Mouse (Mus musculus): Measurements from ENCODE around the gene Cldn1. TPM values are rescaled to one million over a fixed set of nuclear protein-coding genes. Genes with fewer than 3 reads are reported as not detected.

The Cldn1 gene
- polyA plus RNA-seq, 1 experiment from 2014 or later: 1.8 TPM

DNA sequence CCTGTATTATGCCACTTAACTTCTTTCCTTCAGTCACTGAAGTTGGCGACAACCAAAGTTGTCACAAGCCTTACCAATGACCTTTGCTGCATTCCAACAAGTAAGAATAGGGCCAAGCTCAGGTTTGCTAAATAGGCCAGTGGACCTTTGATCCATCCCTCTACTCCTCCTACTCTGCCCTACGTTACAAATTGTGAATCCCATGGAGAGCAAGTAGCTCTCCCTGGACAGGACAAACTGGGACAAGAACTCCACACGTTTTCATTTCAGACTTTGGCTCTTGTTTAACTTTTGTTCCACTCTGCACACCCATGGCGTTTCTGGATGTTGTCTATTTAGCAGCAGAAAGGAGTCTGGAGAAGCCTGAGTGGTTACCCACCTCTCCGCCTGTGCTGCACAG lies 3.5 kb downstream of the Cldn1 start:
- H3K4me1 ChIP-seq: peaks cover 6% of the 10 kb centered on the region
- H3K9me3 ChIP-seq: no peaks in the 10 kb centered on the region
- no peak overlapping the region for H3K4me2 ChIP-seq
- no peak for ATAC-seq (ENCODE audit: extremely low read depth, insufficient number of reproducible peaks, low FRiP score, low TSS enrichment)
- 63% methylated on average over 5 of the region's 5 CpGs for WGBS
- no peaks in the 10 kb centered on the region for H3K36me3 ChIP-seq
- H3K9ac ChIP-seq: no peak overlapping the region
- H3K4me3 ChIP-seq: no peak overlapping the region
- H3K27ac ChIP-seq (replicated peaks): no peak overlapping the region
- H3K27me3 ChIP-seq (replicated peaks): peaks cover 8% of the 10 kb centered on the region; the same call in 1 of the 2 replicates

DNA sequence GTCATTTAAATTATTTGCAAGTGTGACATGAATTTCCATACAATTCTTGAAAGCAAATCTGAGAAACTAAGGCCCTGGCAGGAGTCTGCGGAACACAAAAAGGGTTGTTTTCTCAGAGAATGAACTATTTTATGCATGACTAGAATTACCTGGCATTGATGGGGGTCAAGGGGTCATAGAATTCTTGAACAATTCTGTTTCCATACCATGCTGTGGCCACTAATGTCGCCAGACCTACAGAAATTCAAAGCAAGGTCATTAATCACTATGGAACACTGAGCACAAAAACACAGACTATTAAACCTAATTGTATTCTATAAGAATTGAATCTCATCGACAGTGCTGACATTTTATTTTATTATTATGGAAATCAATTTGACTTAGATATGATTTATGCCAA lies 10.9 kb downstream of the Cldn1 start:
- H3K4me2 ChIP-seq: no peak overlapping the region
- no peak overlapping the region for H3K27ac ChIP-seq (replicated peaks)
- no peaks in the 10 kb centered on the region for H3K9me3 ChIP-seq
- no peaks in the 10 kb centered on the region for H3K27me3 ChIP-seq (replicated peaks)
- no peak overlapping the region for H3K9ac ChIP-seq
- ATAC-seq (ENCODE audit: extremely low read depth, insufficient number of reproducible peaks, low FRiP score, low TSS enrichment): no peak
- H3K36me3 ChIP-seq: no peaks in the 10 kb centered on the region
- no peak overlapping the region for H3K4me3 ChIP-seq
- no peaks in the 10 kb centered on the region for H3K4me1 ChIP-seq
- WGBS: 76% methylated on average over 3 of the region's 3 CpGs

DNA sequence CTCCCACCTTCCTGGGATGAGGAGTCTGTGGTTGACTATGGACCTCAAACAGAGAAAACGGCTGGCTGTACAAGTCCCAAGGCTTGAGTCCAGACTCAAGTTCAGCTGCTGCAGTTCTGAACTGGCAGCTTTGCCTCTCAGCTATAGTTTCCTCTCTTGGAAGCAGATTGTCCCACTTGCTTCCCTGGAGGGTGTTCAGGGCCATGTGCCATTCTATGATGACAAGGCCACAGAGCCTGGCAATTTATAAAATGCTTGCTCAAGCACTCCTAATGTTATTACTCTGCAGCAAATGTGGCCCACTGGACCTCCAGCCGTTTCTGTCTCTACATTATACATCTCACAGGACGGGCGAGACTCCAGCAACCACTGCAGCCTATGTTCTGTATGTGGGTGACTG lies 12.0 kb downstream of the Cldn1 start:
- WGBS: 73% methylated on average over 4 of the region's 4 CpGs
- ATAC-seq (ENCODE audit: extremely low read depth, insufficient number of reproducible peaks, low FRiP score, low TSS enrichment): no peak
- H3K9ac ChIP-seq: no peak overlapping the region

DNA sequence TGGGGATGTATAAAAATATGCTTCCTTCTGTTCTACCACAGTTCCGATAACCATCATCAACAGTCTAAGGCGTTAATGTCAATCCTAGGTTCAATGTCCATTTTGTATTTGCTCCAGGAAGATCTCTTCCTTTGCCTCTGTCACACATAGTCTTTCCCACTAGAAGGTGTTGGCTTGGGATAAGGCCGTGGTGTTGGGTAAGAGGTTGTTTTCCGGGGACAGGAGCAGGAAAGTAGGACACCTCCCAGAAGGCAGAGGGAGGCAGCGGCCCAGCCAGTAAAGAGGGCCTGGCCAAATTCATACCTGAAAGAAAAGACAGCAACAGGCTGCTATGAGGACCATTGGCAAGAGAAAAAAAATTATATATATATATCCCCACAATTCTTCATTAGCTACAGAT lies 12.7 kb downstream of the Cldn1 start:
- WGBS: 77% methylated on average over 5 of the region's 5 CpGs

More for the DNA sequence above, 12.0 kb downstream of the Cldn1 start:
- H3K36me3 ChIP-seq: no peaks in the 10 kb centered on the region
- no peaks in the 10 kb centered on the region for H3K27me3 ChIP-seq (replicated peaks)
- H3K4me2 ChIP-seq: no peak overlapping the region
- H3K4me3 ChIP-seq: no peak overlapping the region
- H3K4me1 ChIP-seq: no peaks in the 10 kb centered on the region
- no peaks in the 10 kb centered on the region for H3K9me3 ChIP-seq
- H3K27ac ChIP-seq (replicated peaks): no peak overlapping the region

DNA sequence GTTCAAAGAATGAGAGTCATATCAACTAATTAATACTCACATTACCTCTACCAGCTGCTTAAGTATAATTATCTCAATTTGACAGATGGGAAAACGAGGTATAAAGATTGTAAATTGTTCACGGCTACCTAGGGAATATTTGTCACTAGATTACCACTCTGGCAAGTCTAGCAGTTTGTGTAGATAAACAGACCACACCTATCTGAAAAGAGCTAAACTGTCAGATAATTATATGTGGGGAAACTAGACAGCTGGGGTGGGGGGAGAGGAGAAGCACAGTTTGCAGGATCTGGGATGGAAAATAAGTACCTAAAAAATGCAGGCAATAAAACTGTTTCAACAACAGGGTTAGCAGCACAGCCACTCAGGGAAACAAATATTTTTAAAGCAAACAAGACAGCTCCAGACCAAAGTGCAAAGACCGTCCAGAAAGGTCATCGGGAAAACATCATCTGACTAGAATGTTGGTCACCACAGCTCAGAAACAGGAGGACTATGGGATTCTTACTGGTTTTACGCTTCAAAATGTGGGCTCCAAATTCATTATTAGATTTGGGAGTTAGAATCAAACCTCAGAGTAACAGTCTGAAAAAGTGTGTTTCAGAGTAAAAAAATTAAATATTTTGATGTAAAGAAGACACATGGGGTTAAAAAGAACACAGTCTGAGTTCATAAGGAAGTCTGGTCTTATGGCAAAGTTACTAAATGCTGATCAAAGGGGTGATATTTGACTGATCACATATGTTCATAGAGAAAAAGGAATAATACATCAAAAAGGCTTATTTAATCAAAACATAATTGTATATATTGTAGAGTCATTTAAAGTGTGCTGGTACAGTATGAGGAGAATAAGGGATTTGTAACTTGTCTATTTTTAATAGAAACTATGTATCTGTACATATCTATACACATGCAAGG lies 13.5 kb downstream of the Cldn1 start:
- H3K27ac ChIP-seq (replicated peaks): no peak overlapping the region
- no peak for ATAC-seq (ENCODE audit: extremely low read depth, insufficient number of reproducible peaks, low FRiP score, low TSS enrichment)
- H3K9ac ChIP-seq: no peak overlapping the region
- no peak overlapping the region for H3K4me3 ChIP-seq
- H3K36me3 ChIP-seq: no peaks in the 10 kb centered on the region
- H3K4me1 ChIP-seq: no peaks in the 10 kb centered on the region
- no peak overlapping the region for H3K4me2 ChIP-seq
- no peaks in the 10 kb centered on the region for H3K9me3 ChIP-seq
- no peaks in the 10 kb centered on the region for H3K27me3 ChIP-seq (replicated peaks)
- WGBS: 56% methylated on average over 5 of the region's 5 CpGs

More for the DNA sequence above, 12.7 kb downstream of the Cldn1 start:
- Histone ChIP-seq H3K27me3 (replicated peaks) (no peaks in the 10 kb centered on the region), H3K36me3 (no peaks in the 10 kb centered on the region), H3K4me3 (no peak overlapping the region), H3K9me3 (no peaks in the 10 kb centered on the region), H3K4me1 (no peaks in the 10 kb centered on the region), H3K4me2 (no peak overlapping the region), H3K9ac (no peak overlapping the region), H3K27ac (replicated peaks) (no peak overlapping the region)
- ATAC-seq (ENCODE audit: extremely low read depth, insufficient number of reproducible peaks, low FRiP score, low TSS enrichment): no peak

DNA sequence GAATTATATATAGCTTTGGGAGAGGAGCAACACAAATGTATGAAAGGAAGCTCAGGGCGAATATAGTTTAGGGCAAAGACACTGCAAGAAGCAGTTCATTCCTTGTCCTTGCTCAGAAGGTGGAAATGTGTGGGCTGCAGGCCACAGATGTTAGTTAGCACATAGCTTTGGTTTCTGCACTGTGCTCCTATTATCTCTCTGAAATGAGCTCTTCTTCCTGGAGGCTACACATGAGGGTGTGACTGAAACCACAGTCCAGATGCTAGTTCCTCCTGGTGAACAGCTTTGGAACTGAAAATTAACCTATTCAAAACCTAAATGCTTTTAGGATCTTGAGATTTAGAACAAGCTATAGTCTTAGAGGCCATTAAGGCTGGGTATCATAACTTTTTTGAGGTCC lies 16.1 kb downstream of the Cldn1 start:
- no peak overlapping the region for H3K9ac ChIP-seq
- H3K27ac ChIP-seq (replicated peaks): no peak overlapping the region
- no peak overlapping the region for H3K4me3 ChIP-seq
- no peaks in the 10 kb centered on the region for H3K36me3 ChIP-seq
- no peak for ATAC-seq (ENCODE audit: extremely low read depth, insufficient number of reproducible peaks, low FRiP score, low TSS enrichment)
- WGBS: 75% methylated on average over 1 of the region's 1 CpGs
- no peaks in the 10 kb centered on the region for H3K9me3 ChIP-seq
- H3K4me1 ChIP-seq: no peaks in the 10 kb centered on the region
- no peak overlapping the region for H3K4me2 ChIP-seq
- H3K27me3 ChIP-seq (replicated peaks): no peaks in the 10 kb centered on the region

DNA sequence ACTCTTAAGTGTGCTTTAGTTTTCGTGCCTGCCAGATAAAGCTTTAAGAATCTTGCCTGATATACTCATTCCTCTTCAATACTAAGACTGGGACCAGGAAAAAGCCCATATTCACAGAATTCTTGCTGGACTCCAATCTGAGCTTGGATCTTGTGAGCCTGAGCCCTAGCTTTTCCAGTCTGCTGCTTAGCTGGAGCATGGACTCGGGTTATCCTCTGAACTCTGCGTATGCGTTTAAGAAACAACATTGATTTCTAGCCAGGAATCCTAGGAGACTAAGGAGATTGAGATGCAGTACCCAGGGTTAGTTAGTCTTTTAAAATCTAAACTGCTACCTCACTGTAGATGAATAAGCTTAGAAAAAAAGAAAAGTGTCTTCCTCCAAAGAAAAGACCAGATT lies 20.9 kb downstream of the Cldn1 start:
- no peak for ATAC-seq (ENCODE audit: extremely low read depth, insufficient number of reproducible peaks, low FRiP score, low TSS enrichment)
- WGBS: 78% methylated on average over 4 of the region's 4 CpGs
- Histone ChIP-seq H3K4me3 (no peak overlapping the region), H3K27me3 (replicated peaks) (no peaks in the 10 kb centered on the region), H3K4me1 (no peaks in the 10 kb centered on the region), H3K9ac (no peak overlapping the region), H3K27ac (replicated peaks) (no peak overlapping the region), H3K4me2 (no peak overlapping the region), H3K9me3 (no peaks in the 10 kb centered on the region), H3K36me3 (no peaks in the 10 kb centered on the region)

DNA sequence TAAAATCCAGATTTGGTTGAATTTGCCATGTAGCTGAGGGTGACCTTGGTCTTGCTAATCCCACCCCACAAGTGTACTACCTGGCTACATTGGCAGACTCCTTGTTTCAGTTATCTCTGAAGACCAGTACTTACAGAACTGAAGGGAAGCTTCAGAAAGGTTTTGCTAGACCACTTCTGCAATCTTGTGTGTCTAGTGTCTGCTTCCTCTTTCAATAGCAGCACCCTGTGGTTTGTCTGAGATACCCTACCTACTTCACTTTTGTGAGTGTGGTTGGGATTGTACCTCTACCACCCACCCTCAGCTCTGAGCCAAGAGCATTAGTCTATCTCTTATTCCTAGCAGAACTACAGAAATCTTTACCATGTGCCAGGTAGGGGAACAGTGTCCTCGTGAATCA lies 22.8 kb downstream of the Cldn1 start:
- H3K36me3 ChIP-seq: no peaks in the 10 kb centered on the region
- no peaks in the 10 kb centered on the region for H3K27me3 ChIP-seq (replicated peaks)
- no peak for ATAC-seq (ENCODE audit: extremely low read depth, insufficient number of reproducible peaks, low FRiP score, low TSS enrichment)
- no peak overlapping the region for H3K9ac ChIP-seq
- H3K4me2 ChIP-seq: no peak overlapping the region
- H3K9me3 ChIP-seq: no peaks in the 10 kb centered on the region
- WGBS: 55% methylated on average over 1 of the region's 1 CpGs
- H3K4me3 ChIP-seq: no peak overlapping the region
- H3K27ac ChIP-seq (replicated peaks): no peak overlapping the region
- H3K4me1 ChIP-seq: no peaks in the 10 kb centered on the region

DNA sequence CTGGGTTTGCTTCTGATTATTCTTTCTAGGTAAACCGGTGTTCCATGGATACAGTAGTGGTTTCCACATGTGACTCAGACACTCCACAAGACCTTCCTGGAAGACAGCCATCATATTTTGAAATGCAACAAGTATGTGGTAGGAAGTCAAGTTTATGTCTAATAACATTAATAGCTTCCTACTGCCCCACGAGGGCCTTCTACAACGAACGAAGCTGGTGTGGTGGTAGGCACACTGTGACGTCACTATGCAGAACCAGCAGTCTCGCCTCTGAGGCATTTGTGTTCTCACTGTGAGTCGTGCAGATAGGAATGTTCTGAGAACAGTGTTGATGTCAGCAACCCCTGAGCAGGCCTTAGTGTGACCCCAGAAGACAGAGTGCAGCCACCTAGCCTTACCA lies 55.4 kb downstream of the Cldn1 start:
- no peaks in the 10 kb centered on the region for H3K36me3 ChIP-seq
- WGBS: 32% methylated on average over 7 of the region's 7 CpGs
- H3K9ac ChIP-seq: no peak overlapping the region
- no peak overlapping the region for H3K4me3 ChIP-seq
- no peaks in the 10 kb centered on the region for H3K9me3 ChIP-seq
- H3K4me1 ChIP-seq: peaks cover 16% of the 10 kb centered on the region
- ATAC-seq (ENCODE audit: extremely low read depth, insufficient number of reproducible peaks, low FRiP score, low TSS enrichment): no peak
- no peak overlapping the region for H3K4me2 ChIP-seq
- no peak overlapping the region for H3K27ac ChIP-seq (replicated peaks)
- no peaks in the 10 kb centered on the region for H3K27me3 ChIP-seq (replicated peaks)

DNA sequence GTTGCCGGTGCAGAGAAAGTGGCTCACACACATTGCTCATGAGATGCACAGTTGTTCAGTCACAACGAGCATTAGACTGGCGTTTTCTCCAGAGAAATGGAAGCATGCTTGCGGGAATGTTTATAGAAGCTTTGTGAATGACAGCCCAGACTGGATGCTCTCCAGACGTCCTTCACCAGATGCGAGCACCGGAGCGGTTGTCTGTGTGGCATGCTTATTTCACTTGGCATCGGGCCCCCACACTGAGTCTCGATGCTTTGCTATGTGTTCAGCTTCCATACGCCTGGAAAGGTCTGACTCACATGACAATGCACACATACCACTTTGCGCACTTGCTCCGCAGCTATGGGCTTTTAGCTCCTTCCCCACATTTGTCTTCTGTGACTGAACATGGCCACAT lies 56.8 kb downstream of the Cldn1 start:
- Histone ChIP-seq H3K9ac (no peak overlapping the region), H3K9me3 (no peaks in the 10 kb centered on the region), H3K4me3 (no peak overlapping the region), H3K36me3 (no peaks in the 10 kb centered on the region), H3K27me3 (replicated peaks) (no peaks in the 10 kb centered on the region), H3K4me1 (peaks cover 16% of the 10 kb centered on the region), H3K4me2 (peak overlapping the region; percentile 42), H3K27ac (replicated peaks) (no peak overlapping the region)
- WGBS: 41% methylated on average over 13 of the region's 13 CpGs
- no peak for ATAC-seq (ENCODE audit: extremely low read depth, insufficient number of reproducible peaks, low FRiP score, low TSS enrichment)

DNA sequence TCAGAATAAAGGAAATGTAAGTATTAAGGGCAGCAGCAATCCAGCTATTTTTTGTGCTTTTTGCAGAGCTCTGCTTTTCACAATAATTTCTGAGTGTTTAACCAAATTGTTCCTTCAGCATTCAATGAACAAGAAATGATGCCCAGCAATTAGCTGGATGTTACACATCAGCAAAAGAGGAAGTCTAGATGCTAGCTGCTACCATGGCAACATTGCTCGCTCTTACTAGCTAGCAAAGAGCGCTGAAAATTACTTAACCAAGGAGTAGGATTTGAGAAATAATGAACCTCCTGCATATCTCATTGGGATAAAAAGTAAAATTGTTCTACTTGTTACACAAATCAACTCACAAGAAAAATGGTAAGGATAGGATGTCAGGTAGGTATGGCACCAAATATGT lies 62.2 kb downstream of the Cldn1 start:
- WGBS: 89% methylated on average over 2 of the region's 2 CpGs
- H3K27me3 ChIP-seq (replicated peaks): no peaks in the 10 kb centered on the region
- no peaks in the 10 kb centered on the region for H3K9me3 ChIP-seq
- no peak overlapping the region for H3K9ac ChIP-seq
- H3K4me1 ChIP-seq: peaks cover 3% of the 10 kb centered on the region; the same call in 1 of the 2 replicates
- no peak overlapping the region for H3K4me3 ChIP-seq
- H3K4me2 ChIP-seq: no peak overlapping the region
- no peak for ATAC-seq (ENCODE audit: extremely low read depth, insufficient number of reproducible peaks, low FRiP score, low TSS enrichment)
- no peak overlapping the region for H3K27ac ChIP-seq (replicated peaks)
- no peaks in the 10 kb centered on the region for H3K36me3 ChIP-seq
